Mouse (Mus musculus) gastrocnemius, adult 8-10 months (tissue): ENCODE measurements around the gene Gm5861. TPM values are rescaled to one million over a fixed set of nuclear protein-coding genes. Genes with fewer than 3 reads are reported as not detected.
"Not testable (repeated sequence)": the region's sequence is repeated elsewhere in the genome, so short reads cannot be mapped to it uniquely, and the experiment has no call there.

ENCODE experiments used
- DNase-seq, 2 experiments: peaks; one replicate each; pipeline ENCODE4 v3.0.0; 2022; ENCODE audit warnings: low spot score in 2 of 2
- total RNA-seq, 4 experiments: library from RNA; stranded (reverse); gene quantifications; 2 replicates each; pipeline ENCODE4 v1.2.4; 2022

Gm5861 gene
- not detected for total RNA-seq

GRCm38 (mm10) chr5:11182772-11183171 lies at the start of gene Gm5861:
Gm5861 (plus strand) TSS chr5:11183072.
- DNase-seq = not testable (repeated sequence)

DNA sequence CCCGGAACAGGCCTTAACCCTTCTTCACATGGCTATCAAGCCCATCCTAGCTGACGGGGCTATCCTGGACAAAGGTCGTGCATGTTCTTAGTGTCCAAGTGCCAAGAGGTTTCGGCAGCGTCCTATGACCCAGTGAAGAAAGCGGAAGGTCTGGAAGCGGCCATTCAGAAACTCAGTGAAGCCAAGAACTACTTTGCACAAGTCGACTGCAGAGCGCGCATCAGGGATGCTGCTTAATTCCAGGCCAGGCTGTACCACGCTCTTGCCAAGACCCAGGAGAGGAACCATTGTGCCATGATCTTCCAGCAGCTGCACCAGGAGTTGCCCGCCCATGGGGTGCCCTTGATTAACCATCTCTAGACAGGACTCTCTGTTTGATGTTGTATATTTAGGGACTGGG lies 44.8 kb upstream of the Gm5861 start:
- peak; percentile 2 to 3 for DNase-seq

Other genes starting within 250 kb of the Gm5861 start
- gene Gm8871, start 235.3 kb upstream of the Gm5861 start, total RNA-seq = not detected
- gene Gm8857, start 235.3 kb upstream of the Gm5861 start, total RNA-seq = not detected
- gene Gm8879, start 55.4 kb upstream of the Gm5861 start, total RNA-seq = not detected
- not detected for gene Gm8890, start 73.0 kb downstream of the Gm5861 start, total RNA-seq
- gene Speer1, start 158.4 kb downstream of the Gm5861 start, total RNA-seq = not detected
- not detected for gene Gm8897, start 233.3 kb downstream of the Gm5861 start, total RNA-seq